Mouse (Mus musculus) heart, embryonic 10.5 days (tissue): Measurements from ENCODE around the gene Snrnp40. TPM values are rescaled to one million over a fixed set of nuclear protein-coding genes. Genes with fewer than 3 reads are reported as not detected.

Experiments
- DNase-seq: peaks from one replicate; pipeline ENCODE4 v3.0.0-alpha.2; 2017; ENCODE audit warnings: low spot score
- H3K27ac ChIP-seq: fragments of 300-500 bp; sonication (generic); 2 replicates; pipeline ENCODE4 v1.5.1; 2016; ENCODE audit warnings: mild to moderate bottlenecking
- H3K27me3 ChIP-seq: fragments of 300-500 bp; sonication (generic); 2 replicates; pipeline ENCODE4 v1.6.1; 2016; ENCODE audit warnings: mild to moderate bottlenecking; ENCODE audit not compliant: poor library complexity, insufficient read depth, severe bottlenecking
- H3K36me3 ChIP-seq: fragments of 300-500 bp; sonication (generic); 2 replicates; pipeline ENCODE4 v1.6.1; 2016; ENCODE audit warnings: mild to moderate bottlenecking, moderate library complexity
- H3K4me1 ChIP-seq: fragments of 300-500 bp; sonication (generic); 2 replicates; pipeline ENCODE4 v1.6.1; 2016; ENCODE audit warnings: mild to moderate bottlenecking
- H3K4me3 ChIP-seq: fragments of 300-500 bp; sonication (generic); 2 replicates; pipeline ENCODE4 v1.5.1; 2016; ENCODE audit warnings: mild to moderate bottlenecking, moderate library complexity
- H3K9me3 ChIP-seq: fragments of 300-500 bp; sonication (generic); 2 replicates; pipeline ENCODE4 v1.6.1; 2016; ENCODE audit warnings: mild to moderate bottlenecking, moderate library complexity
- WGBS: fragments of 180-500 bp; shearing (Covaris S2); methylation state at CpG from one replicate; pipeline ENCODE4 v1.1.7; 2016; 5-methylcytosine and 5-hydroxymethylcytosine counted together
- polyA plus RNA-seq: library from polyadenylated mRNA; unstranded; fragments of >200 nt; fragmentation: Nextera tagmentation; extraction: Ambion mirVana; gene quantifications from 2 replicates; pipeline ENCODE4 v1.2.1, GENCODE M21; 2016

Gene Snrnp40
- polyA plus RNA-seq, 1 experiment from 2014 or later, result 151 TPM

GRCm38 (mm10) chr4:130391265-130391664 lies 31.3 kb downstream of the Snrnp40 start:
- H3K36me3 ChIP-seq, result peaks cover 47% of the 10 kb centered on the region
- DNase-seq, result no peak
- WGBS, result 70% methylated on average over 3 of the region's 3 CpGs
- no peak overlapping the region for H3K4me3 ChIP-seq
- H3K27ac ChIP-seq, result no peak overlapping the region
- no peaks in the 10 kb centered on the region for H3K9me3 ChIP-seq
- H3K27me3 ChIP-seq, result no peaks in the 10 kb centered on the region
- no peaks in the 10 kb centered on the region for H3K4me1 ChIP-seq

Other genes starting within 250 kb of the Snrnp40 start
- 0.12 and 0.43 TPM in 2 replicates for gene Hcrtr1, start 220.8 kb upstream of the Snrnp40 start, polyA plus RNA-seq
- gene Tinagl1, start 185.0 kb upstream of the Snrnp40 start, polyA plus RNA-seq, result 39.0 and 45.2 TPM in 2 replicates
- gene Gm853, start 137.7 kb upstream of the Snrnp40 start, polyA plus RNA-seq, result not detected in 2 replicates
- gene Serinc2, start 80.9 kb upstream of the Snrnp40 start, polyA plus RNA-seq, result 5.4 and 12.1 TPM in 2 replicates
- gene Fabp3, start 51.5 kb upstream of the Snrnp40 start, polyA plus RNA-seq, result 245 and 506 TPM in 2 replicates
- 0.58 and 1.1 TPM in 2 replicates for gene Gm10570, start 51.5 kb upstream of the Snrnp40 start, polyA plus RNA-seq
- 52.7 and 55.3 TPM in 2 replicates for gene Zcchc17, start 189 bp upstream of the Snrnp40 start, polyA plus RNA-seq
- gene Nkain1, start 214.0 kb downstream of the Snrnp40 start, polyA plus RNA-seq, result 1.0 and 2.7 TPM in 2 replicates